8 mouse cellular contexts compared by ENCODE assay signal in genomic region chr14:80215960-80216552, GRCm38 (mm10).
DNase-seq lines count a peak whose midpoint lies in the region; ATAC-seq and TF ChIP-seq lines count a peak whose summit lies in the region.

No protein-coding gene starts in this region.

- H3K79me2 ChIP-seq in liver, adult 2 months (ENCODE audit: control insufficient read depth, insufficient read depth, low read length), result no peaks in the 10 kb centered on the region

- no peak overlapping the region for H3K4me3 ChIP-seq in embryonic facial prominence, embryonic 13.5 days
- no peak overlapping the region for H3K4me3 ChIP-seq in heart, embryonic 10.5 days
- no peak overlapping the region for H3K4me3 ChIP-seq in kidney, embryonic 15.5 days (replicated peaks)
- no peak overlapping the region for H3K4me3 ChIP-seq in liver, adult 2 months (ENCODE audit: insufficient read depth, low read depth, low read length)
- no peak overlapping the region for H3K4me3 ChIP-seq in neural tube, embryonic 13.5 days

- no peaks in the 10 kb centered on the region for H3K27me3 ChIP-seq in embryonic facial prominence, embryonic 13.5 days
- no peaks in the 10 kb centered on the region for H3K27me3 ChIP-seq in heart, embryonic 10.5 days (ENCODE audit: insufficient read depth, poor library complexity, severe bottlenecking)
- H3K27me3 ChIP-seq in kidney, embryonic 15.5 days, result 0 out of 2 replicates have a peak, but pooled peaks cover 11% of the 10 kb centered on the region
- no peaks in the 10 kb centered on the region for H3K27me3 ChIP-seq in liver, adult 2 months (ENCODE audit: control insufficient read depth, insufficient read depth, low read length)
- peaks cover 4% of the 10 kb centered on the region; the same call in 1 of the 2 replicates for H3K27me3 ChIP-seq in neural tube, embryonic 13.5 days

- H3K36me3 ChIP-seq in embryonic facial prominence, embryonic 13.5 days, result no peaks in the 10 kb centered on the region
- H3K36me3 ChIP-seq in heart, embryonic 10.5 days, result no peaks in the 10 kb centered on the region
- no peaks in the 10 kb centered on the region for H3K36me3 ChIP-seq in kidney, embryonic 15.5 days
- H3K36me3 ChIP-seq in liver, adult 2 months (ENCODE audit: control insufficient read depth, insufficient read depth, low read length), result no peaks in the 10 kb centered on the region
- no peaks in the 10 kb centered on the region for H3K36me3 ChIP-seq in neural tube, embryonic 13.5 days

- 12% methylated on average over 6 of the region's 6 CpGs for WGBS in embryonic facial prominence, embryonic 13.5 days
- 18% methylated on average over 6 of the region's 6 CpGs for WGBS in heart, embryonic 10.5 days
- 11% methylated on average over 6 of the region's 6 CpGs for WGBS in kidney, embryonic 15.5 days
- 16% methylated on average over 6 of the region's 6 CpGs for WGBS in liver, adult 2 months
- 19% methylated on average over 6 of the region's 6 CpGs for WGBS in neural tube, embryonic 13.5 days

- H3K27ac ChIP-seq in embryonic facial prominence, embryonic 13.5 days, result no peak overlapping the region
- H3K27ac ChIP-seq in heart, embryonic 10.5 days, result no peak overlapping the region
- no peak overlapping the region for H3K27ac ChIP-seq in kidney, embryonic 15.5 days
- no peak overlapping the region for H3K27ac ChIP-seq in liver, adult 2 months (replicated peaks; ENCODE audit: insufficient read depth, low read depth, low read length)
- H3K27ac ChIP-seq in neural tube, embryonic 13.5 days (replicated peaks), result no peak overlapping the region

- peak; percentile 78 for DNase-seq in 416B (ENCODE audit: low read depth)
- DNase-seq in adrenal gland, postnatal 36 days, result peak; percentile 54 to 69
- peak; percentile 87 for DNase-seq in heart, embryonic 10.5 days (ENCODE audit: low spot score)
- peak; percentile 53 for DNase-seq in liver, adult 2 months (ENCODE audit: extremely low read depth, low read depth, low spot score)
- peak; percentile 45 to 57 for DNase-seq in urinary bladder, postnatal 36 days (ENCODE audit: low spot score in 2 of 2)

- TF ChIP-seq CTCF in liver, adult 2 months (IDR thresholded peaks at IDR 0.05; ENCODE audit: low read depth, low read length), result peak; percentile 75

- TF ChIP-seq POLR2A in liver, adult 2 months (IDR thresholded peaks at IDR 0.05; ENCODE audit: extremely low read depth, insufficient read depth, low read length), result no peak

- H3K9ac ChIP-seq in embryonic facial prominence, embryonic 13.5 days, result no peak overlapping the region
- no peak overlapping the region for H3K9ac ChIP-seq in kidney, embryonic 15.5 days
- H3K9ac ChIP-seq in liver, adult 2 months (ENCODE audit: low read depth, low read length), result no peak overlapping the region
- H3K9ac ChIP-seq in neural tube, embryonic 13.5 days, result no peak overlapping the region

- peak; percentile 67; the same call in 1 of the 2 replicates for ATAC-seq in embryonic facial prominence, embryonic 13.5 days (ENCODE audit: insufficient number of reproducible peaks, insufficient read depth, low FRiP score, low TSS enrichment, low read depth)
- ATAC-seq in kidney, embryonic 15.5 days (replicated peaks; ENCODE audit: low FRiP score), result peak; percentile 79; the same call in 1 of the 2 replicates
- peak; percentile 73 for ATAC-seq in neural tube, embryonic 13.5 days (ENCODE audit: low read depth)

- no peaks in the 10 kb centered on the region for H3K9me3 ChIP-seq in embryonic facial prominence, embryonic 13.5 days
- no peaks in the 10 kb centered on the region for H3K9me3 ChIP-seq in heart, embryonic 10.5 days
- H3K9me3 ChIP-seq in kidney, embryonic 15.5 days (replicated peaks), result no peaks in the 10 kb centered on the region
- H3K9me3 ChIP-seq in neural tube, embryonic 13.5 days, result no peaks in the 10 kb centered on the region

- H3K4me1 ChIP-seq in embryonic facial prominence, embryonic 13.5 days, result no peaks in the 10 kb centered on the region
- no peaks in the 10 kb centered on the region for H3K4me1 ChIP-seq in heart, embryonic 10.5 days
- H3K4me1 ChIP-seq in kidney, embryonic 15.5 days, result no peaks in the 10 kb centered on the region
- H3K4me1 ChIP-seq in liver, adult 2 months (ENCODE audit: control insufficient read depth, insufficient read depth, low read length), result no peaks in the 10 kb centered on the region
- peaks cover 18% of the 10 kb centered on the region for H3K4me1 ChIP-seq in neural tube, embryonic 13.5 days (replicated peaks)

- no peak overlapping the region for H3K4me2 ChIP-seq in embryonic facial prominence, embryonic 13.5 days
- H3K4me2 ChIP-seq in kidney, embryonic 15.5 days, result no peak overlapping the region
- H3K4me2 ChIP-seq in neural tube, embryonic 13.5 days, result no peak overlapping the region
